Mouse (Mus musculus) testis, adult 10 weeks (tissue): Measurements from ENCODE around the gene Fam155a. TPM values are rescaled to one million over a fixed set of nuclear protein-coding genes. Genes with fewer than 3 reads are reported as not detected.

Experiments
- polyA plus RNA-seq: library from polyadenylated mRNA; stranded (reverse); fragments of 350-450 nt; fragmentation: Illumina TruSeq; extraction: RNeasy Lipid Tissue Mini Kit (QIAGEN cat#74804); gene quantifications from one replicate; pipeline ENCODE4 v1.2.3, GENCODE M21; 2014; ENCODE audit warnings: low read depth, low replicate concordance

Gene Fam155a
- 0.53 TPM for polyA plus RNA-seq

GRCm38 (mm10) chr8:9770999-9771605 lies at the start of gene Fam155a:
TSS of gene Fam155a (minus strand) at chr8:9771161.

Other genes starting within 250 kb of the Fam155a start
- gene Gm10217, start 93.1 kb upstream of the Fam155a start, polyA plus RNA-seq, result not detected
- gene Lig4, start 206.5 kb upstream of the Fam155a start, polyA plus RNA-seq, result 33.6 TPM
- 9.6 TPM for gene Abhd13, start 206.5 kb upstream of the Fam155a start, polyA plus RNA-seq
- 0.39 TPM for gene Tnfsf13b, start 235.3 kb upstream of the Fam155a start, polyA plus RNA-seq